Mouse (Mus musculus): ENCODE data around the gene Clpx.

GRCm38 (mm10) chr9:65374468-65375162 is 80.6 kb downstream of the Clpx start:
- TF ChIP-seq CTCF (IDR thresholded peaks at IDR 0.05; ENCODE audit: low read depth, low read length) (no peak), GATA2 (IDR thresholded peaks at IDR 0.05; ENCODE audit: borderline replicate concordance, low read depth, low read length) (no peak), GATA1 (IDR thresholded peaks at IDR 0.05; ENCODE audit: borderline replicate concordance, low read length) (no peak), POLR2AphosphoS5 (IDR thresholded peaks at IDR 0.05; ENCODE audit: insufficient replicate concordance, low read depth, low read length) (no peak)
